Mouse (Mus musculus) cerebellum, adult 2 months (tissue): ENCODE measurements around the gene Ikzf1. TPM values are rescaled to one million over a fixed set of nuclear protein-coding genes. Genes with fewer than 3 reads are reported as not detected.

Source experiments
- DNase-seq, 2 experiments: peaks; one replicate each; pipeline ENCODE4 v3.0.0; 2021
- H3K27ac ChIP-seq: fragments of 200-500 bp; 2 replicates; pipeline ENCODE4 v1.5.1; 2012; ENCODE audit warnings: low read length, control low read depth, inconsistent platforms; ENCODE audit not compliant: insufficient read depth
- H3K27me3 ChIP-seq: fragments of 200-500 bp; 2 replicates; pipeline ENCODE4 v1.6.1; 2012; ENCODE audit warnings: inconsistent platforms, mild to moderate bottlenecking, low read length, moderate library complexity; ENCODE audit not compliant: control insufficient read depth, insufficient read depth
- H3K4me1 ChIP-seq: fragments of 200-500 bp; 2 replicates; pipeline ENCODE4 v1.6.1; 2011; ENCODE audit warnings: low read length; ENCODE audit not compliant: control insufficient read depth, insufficient read depth
- H3K4me3 ChIP-seq: fragments of 200-500 bp; replicated peaks from 2 replicates; pipeline ENCODE3; 2011; ENCODE audit warnings: mild to moderate bottlenecking, low read depth, low read length, control low read depth; ENCODE audit not compliant: insufficient read depth
- CTCF ChIP-seq: fragments of 200-500 bp; IDR thresholded peaks from 2 replicates; pipeline ENCODE4 v1.5.1; 2011; ENCODE audit warnings: low read depth, mild to moderate bottlenecking, control low read depth, low read length, moderate library complexity, borderline replicate concordance; ENCODE audit not compliant: insufficient read depth
- POLR2A ChIP-seq: fragments of 200-500 bp; IDR thresholded peaks from 2 replicates; pipeline ENCODE4 v1.6.1; 2011; ENCODE audit warnings: low read length, control low read depth, borderline replicate concordance; ENCODE audit not compliant: insufficient read depth
- WGBS: fragments of 180-500 bp; shearing (Covaris S2); methylation state at CpG from one replicate; pipeline ENCODE4 v1.1.7; 2018; 5-methylcytosine and 5-hydroxymethylcytosine counted together
- polyA plus RNA-seq: library from polyadenylated mRNA; depleted of rRNA; stranded (reverse); fragments of >200 nt; gene quantifications from 2 replicates; pipeline ENCODE4 v1.2.3, GENCODE M21; 2012

The Ikzf1 gene
- polyA plus RNA-seq, 1 experiment = 0.82 TPM

DNA sequence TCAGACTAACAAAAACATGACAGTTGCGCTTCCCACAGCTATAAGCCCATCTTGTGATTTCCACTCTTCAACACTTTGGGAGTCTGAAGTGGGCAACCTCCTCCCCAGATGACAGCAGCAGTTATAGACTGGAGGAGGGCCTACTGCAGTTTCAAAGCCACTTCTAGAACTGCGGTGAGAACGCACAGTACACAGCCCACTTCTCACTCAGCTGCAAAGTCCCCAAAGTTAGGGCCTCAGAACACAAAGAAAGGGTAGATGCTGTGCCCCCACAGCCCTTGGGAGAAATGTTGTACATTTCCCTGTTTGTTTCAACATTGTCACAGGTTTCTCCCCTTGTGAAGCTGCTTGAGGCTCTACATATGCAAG lies 16.9 kb upstream of the Ikzf1 start:
- no peak for TF ChIP-seq CTCF
- no peak for TF ChIP-seq POLR2A
- Histone ChIP-seq H3K4me1 (no peaks in the 10 kb centered on the region), H3K4me3 (no peak overlapping the region), H3K27me3 (no peaks in the 10 kb centered on the region), H3K27ac (no peak overlapping the region)
- 96% methylated on average over 3 of the region's 3 CpGs for WGBS
- no peak for DNase-seq

DNA sequence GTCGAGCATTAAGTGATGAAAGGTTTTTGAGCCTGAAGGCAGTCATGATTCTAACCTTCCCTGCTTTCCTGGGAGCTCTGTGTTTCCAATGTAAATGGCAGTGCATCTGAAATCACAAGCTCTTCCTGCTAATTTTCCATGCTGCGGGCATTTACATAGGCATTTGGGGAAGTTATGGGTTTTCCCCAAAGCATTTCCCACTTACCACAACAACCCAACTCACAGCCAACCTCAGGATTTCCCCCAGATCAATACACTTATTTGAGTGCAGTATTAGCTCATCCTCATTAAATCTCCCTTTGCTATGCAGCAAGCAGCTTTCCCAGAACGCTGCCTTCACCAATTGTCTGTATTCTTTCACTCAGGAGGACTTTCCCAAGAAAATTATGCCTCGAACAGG lies 11.8 kb upstream of the Ikzf1 start:
- Histone ChIP-seq H3K4me3 (no peak overlapping the region), H3K4me1 (no peaks in the 10 kb centered on the region), H3K27ac (no peak overlapping the region), H3K27me3 (no peaks in the 10 kb centered on the region)
- DNase-seq = no peak
- WGBS = 77% methylated on average over 4 of the region's 4 CpGs
- no peak for TF ChIP-seq POLR2A
- TF ChIP-seq CTCF = no peak

DNA sequence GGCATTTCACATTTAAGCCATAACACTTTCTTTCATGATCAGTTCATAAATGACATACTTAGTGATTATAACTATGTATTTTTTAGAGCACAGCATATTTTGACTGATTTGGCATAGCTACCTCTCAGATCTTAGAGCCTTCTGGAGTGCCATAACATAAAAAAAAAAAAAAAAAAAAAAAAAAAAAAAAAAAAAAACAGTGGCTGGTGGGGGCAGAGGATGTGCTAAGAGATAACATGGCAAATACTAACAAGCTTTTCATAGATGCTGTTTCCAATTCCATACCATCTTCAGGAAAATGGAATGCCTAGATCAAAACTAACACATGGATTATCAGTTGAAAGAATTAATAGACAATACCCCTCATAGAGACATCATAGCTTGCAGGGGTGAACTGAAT lies 9.7 kb upstream of the Ikzf1 start:
- no peak for TF ChIP-seq CTCF
- TF ChIP-seq POLR2A = no peak
- Histone ChIP-seq H3K27me3 (no peaks in the 10 kb centered on the region), H3K27ac (no peak overlapping the region), H3K4me3 (no peak overlapping the region), H3K4me1 (no peaks in the 10 kb centered on the region)
- no peak for DNase-seq

DNA sequence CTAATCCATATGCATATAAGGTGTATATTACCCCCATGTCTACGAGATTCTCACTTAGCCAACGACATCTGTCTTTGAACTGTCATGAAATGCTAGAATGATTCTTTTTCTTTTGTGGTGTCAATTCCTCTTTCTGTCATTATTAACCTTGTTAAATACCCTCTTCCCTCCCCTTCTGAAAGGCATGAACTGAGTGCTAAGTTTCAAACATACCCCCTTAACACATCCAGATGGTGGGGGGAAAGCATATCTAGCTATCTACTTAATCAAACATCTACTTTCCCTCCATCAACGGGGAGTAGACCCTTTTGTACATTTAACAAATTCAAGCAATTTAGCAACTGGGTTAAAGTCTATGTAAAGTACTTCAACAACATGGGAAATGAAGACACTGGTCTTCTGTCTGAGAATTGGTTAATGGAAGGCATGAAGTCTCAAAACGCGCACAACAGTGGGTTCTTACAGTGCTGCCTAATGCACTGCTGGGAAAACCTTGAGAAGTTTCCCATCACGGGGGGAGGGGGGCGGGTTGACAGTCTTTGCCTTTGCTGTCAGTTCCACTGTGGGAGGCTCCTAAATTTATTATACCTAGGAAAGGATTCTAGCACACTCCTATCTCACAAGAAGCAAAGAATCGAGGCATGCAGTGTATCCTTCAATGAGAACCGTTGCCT lies 8.6 kb upstream of the Ikzf1 start:
- H3K27ac ChIP-seq = no peak overlapping the region

DNA sequence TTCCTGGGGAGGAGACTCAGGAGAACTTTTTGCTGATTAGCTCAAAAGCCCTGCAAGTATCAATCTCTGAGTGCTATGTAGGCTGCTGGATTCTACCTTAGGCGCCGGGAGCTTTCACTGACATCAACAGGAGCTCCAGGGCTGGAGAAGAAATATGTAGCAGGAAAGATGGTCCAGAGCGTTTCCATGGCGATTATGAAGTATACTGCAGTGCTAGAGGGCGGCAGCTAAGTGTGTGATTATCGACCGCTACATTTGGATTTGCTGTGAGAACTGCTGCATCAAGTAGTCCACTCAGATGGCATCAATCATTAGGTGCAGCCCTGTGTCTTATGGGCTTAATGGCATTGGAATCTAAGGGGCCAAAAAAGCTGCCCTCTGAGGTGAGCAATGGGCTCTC lies 7.6 kb upstream of the Ikzf1 start:
- Histone ChIP-seq H3K4me3 (no peak overlapping the region), H3K4me1 (no peaks in the 10 kb centered on the region), H3K27me3 (no peaks in the 10 kb centered on the region), H3K27ac (no peak overlapping the region)
- WGBS = 76% methylated on average over 7 of the region's 7 CpGs
- TF ChIP-seq POLR2A (no peak), CTCF (no peak)
- DNase-seq = no peak

More for the DNA sequence above, 8.6 kb upstream of the Ikzf1 start:
- 85% methylated on average over 9 of the region's 9 CpGs for WGBS
- Histone ChIP-seq H3K27me3 (no peaks in the 10 kb centered on the region), H3K4me3 (no peak overlapping the region), H3K4me1 (no peaks in the 10 kb centered on the region)
- no peak for TF ChIP-seq CTCF
- TF ChIP-seq POLR2A = no peak
- no peak for DNase-seq

DNA sequence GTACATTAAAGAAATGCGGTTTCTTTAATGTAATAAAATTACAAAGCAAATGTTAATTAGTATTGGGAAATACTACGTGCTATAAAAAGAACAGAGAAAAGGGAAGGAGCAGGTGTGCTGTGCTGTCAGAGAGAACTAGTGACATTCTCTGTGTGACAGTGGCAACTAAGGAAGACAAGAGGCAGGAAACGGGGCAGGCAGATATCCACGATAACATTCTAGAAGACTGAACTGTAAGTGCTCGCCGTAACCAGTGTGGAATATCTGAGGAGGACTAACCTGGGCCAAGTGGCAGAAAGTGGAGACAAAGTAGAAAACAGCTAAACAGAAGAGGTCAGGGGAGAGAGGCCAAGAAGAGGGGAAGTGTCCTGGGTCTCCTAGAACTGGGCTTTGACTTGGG lies 5.8 kb upstream of the Ikzf1 start:
- no peak for DNase-seq
- H3K27me3 ChIP-seq = no peaks in the 10 kb centered on the region
- no peak for TF ChIP-seq CTCF
- no peak for TF ChIP-seq POLR2A
- H3K27ac ChIP-seq = no peak overlapping the region
- 85% methylated on average over 6 of the region's 6 CpGs for WGBS
- H3K4me3 ChIP-seq = no peak overlapping the region
- H3K4me1 ChIP-seq = no peaks in the 10 kb centered on the region

DNA sequence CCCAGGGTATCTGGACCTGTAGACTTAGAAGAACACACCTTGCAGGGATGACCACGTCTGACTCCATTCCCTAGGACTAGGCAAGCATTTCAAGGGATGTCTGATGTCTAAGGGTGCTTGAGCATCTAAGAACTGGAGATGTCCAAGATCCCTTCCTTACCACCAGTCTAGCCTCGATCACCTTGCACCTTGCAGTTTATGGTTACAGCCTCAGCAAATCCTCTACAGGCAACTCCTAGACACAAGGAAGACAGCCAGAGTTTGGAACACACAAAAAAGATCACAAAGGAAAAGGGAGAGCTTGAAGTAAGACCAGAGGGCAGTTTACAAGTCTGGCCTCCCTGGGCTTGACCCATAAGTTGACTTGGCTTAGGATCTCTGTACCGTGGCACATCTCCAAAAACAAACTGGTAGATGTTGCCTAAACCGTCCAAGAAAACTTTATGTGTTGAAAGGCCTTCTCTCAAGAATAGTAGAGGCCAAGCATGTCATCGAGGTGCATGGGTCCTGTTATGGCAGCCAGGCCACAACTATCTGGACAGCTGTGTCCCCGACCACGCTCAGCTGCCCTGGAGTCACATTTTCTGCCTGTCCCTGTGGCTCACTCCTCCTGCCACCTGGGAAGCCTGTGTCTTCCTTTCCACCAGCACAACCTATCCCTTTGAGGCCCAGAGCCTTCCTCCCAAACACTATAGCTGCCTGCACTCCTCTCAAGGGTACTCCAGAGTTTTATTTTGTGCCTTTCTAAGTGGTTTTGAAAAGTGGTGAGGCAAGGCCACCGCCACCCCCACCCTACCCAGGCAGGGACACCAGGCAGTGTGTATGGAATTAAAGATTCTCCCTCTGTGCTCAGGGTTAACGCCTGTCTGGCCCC lies 510 bp upstream of the Ikzf1 start:
- DNase-seq = no peak
- H3K4me1 ChIP-seq = no peaks in the 10 kb centered on the region; the same call in 1 of the 2 replicates
- no peak overlapping the region for H3K4me3 ChIP-seq
- no peak for TF ChIP-seq CTCF
- TF ChIP-seq POLR2A = no peak
- H3K27me3 ChIP-seq = peaks cover 5% of the 10 kb centered on the region; the same call in 1 of the 2 replicates
- H3K27ac ChIP-seq = no peak overlapping the region
- 61% methylated on average over 9 of the region's 9 CpGs for WGBS
